Mouse (Mus musculus): ENCODE results near the gene Cyp2b19.
"Not testable (repeated sequence)": the region's sequence is repeated elsewhere in the genome, so short reads cannot be mapped to it uniquely, and the experiment has no call there.

Gene Cyp2b19

DNA sequence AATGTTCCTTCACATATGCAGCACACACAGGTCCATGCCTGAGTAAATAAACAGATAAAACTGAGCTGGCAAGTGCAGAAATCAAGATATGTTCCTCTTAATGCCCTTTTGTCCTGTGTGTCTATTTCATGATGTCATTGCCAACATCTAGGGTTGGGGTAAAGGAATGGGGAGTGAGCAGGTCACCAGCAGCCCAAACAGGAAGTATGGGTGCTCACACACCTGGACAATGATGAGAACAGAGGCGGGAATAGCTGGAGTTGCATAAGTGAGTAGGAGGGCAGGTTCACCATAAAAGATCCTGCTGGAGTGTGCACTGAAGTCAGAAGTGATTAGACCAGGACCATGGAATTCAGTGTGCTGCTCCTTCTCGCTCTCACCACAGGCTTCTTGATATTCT is at the start of gene Cyp2b19:
TSS of gene Cyp2b19 (plus strand) at position 301 of the 400 bp plus-strand sequence.
- no peak for DNase-seq (ENCODE audit: low spot score in 2 of 2)

DNA sequence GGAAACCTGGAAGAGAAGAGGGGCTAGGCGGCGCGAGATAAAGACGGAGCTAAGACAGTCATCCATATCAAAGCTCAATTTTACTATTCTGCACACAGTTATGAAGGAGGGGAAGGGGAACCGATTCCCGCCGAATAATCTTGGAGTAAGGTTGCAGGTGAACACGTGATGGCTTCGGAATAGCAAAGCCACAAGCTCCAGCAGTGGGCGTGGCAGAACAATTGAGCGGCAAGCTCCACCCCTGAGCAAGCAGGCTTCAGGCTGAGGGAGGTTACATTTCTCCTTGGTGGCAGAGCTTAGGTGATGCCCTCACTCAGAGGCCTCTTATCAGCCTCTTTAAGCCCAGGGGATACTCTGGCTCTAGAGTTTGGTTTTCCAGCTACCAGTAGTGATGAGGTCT is 45.9 kb upstream of the Cyp2b19 start:
- DNase-seq (ENCODE audit: low spot score in 2 of 2), result no peak

GRCm38 (mm10) chr7:26738940-26739339 is 18.0 kb upstream of the Cyp2b19 start:
- no peak for DNase-seq (ENCODE audit: low spot score in 2 of 2)

GRCm38 (mm10) chr7:26743948-26744347 is 13.0 kb upstream of the Cyp2b19 start:
- no peak for DNase-seq (ENCODE audit: low spot score in 2 of 2)

GRCm38 (mm10) chr7:26745486-26745885 is 11.5 kb upstream of the Cyp2b19 start:
- no peak for DNase-seq (ENCODE audit: low spot score in 2 of 2)

DNA sequence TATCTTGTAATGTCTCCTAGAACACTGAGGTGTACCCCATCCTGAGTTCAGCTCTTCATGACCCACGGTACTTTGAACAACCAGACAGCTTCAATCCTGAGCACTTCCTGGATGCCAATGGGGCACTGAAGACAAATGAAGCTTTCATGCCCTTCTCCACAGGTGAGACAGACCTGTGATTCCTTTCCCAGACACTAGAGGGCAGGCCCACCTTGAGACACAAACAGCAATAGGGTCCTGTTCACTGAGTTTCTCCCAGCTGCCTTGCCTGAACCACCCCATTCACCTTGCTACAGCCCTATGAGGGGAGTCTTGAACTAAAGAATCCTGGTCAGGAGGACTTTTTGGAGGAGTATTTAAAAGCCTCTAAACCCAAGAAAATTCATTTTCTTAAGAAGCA is 10.1 kb downstream of the Cyp2b19 start:
- DNase-seq (ENCODE audit: low spot score in 2 of 2), result peak in 1 of 2 experiments; percentile 52

DNA sequence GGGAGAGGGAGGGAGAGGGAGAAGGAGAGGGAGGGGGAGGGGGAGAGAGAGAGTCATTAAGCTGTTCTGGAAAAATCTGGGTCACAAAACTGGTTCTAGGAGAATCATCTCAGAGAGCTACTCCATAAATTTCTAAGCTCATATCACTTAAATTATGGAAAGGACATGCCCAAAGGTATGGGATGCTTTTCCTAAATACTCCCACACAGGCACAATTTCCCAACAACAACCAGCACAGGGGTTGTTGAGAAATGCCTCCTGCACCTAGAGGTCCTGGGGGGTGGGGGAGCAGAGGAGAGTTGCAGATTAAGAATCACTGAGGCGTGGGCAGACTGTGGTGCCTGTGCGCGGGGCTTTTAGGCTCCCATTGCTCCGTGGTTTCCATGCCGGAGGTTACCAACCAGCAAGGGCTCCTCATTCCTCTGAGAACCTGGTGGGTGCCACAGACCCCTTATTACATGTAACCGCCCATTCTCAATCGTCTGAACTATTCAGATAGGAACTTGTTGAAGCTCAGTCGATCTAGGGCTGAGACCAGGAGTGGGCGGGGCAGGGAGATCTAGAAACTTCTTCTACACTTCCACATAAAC is 13.0 kb downstream of the Cyp2b19 start:
- DNase-seq (ENCODE audit: low spot score in 2 of 2), result peak in 1 of 2 experiments; percentile 50

DNA sequence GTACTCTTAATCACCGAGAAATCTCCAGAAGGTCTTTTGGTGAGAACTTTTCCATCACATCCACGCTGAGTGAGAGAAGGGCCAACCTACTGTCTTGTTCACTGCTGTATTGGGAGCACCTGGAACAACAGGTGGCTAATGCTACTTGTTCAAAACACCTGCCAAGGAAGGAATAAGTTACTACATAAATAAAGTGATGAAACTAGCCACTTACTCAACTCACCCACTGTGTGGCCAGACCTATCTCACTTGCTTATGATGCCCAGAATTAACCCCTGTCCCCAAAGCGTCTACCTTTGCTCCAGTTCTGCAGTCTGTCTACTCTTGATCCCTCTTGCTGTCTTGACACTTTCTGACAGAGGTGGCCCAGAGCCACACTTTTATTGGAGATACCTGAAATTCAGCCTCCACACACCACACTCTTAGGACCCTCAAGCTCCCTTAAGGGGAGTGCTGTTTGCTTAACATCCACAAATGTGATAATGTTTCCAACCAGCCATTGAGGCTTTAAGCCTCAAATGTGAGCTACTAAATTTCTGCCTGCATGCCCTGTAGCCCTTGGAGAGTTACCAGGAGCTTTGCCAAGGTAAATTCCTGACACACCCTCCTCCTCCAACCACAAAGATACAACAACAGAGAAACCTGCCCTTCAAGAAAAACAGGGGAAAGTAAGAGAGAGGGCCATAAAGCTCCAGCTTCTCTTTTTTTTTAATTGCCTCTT is 16.1 kb downstream of the Cyp2b19 start:
- peak in 1 of 2 experiments; percentile 38 for DNase-seq (ENCODE audit: low spot score in 2 of 2)

DNA sequence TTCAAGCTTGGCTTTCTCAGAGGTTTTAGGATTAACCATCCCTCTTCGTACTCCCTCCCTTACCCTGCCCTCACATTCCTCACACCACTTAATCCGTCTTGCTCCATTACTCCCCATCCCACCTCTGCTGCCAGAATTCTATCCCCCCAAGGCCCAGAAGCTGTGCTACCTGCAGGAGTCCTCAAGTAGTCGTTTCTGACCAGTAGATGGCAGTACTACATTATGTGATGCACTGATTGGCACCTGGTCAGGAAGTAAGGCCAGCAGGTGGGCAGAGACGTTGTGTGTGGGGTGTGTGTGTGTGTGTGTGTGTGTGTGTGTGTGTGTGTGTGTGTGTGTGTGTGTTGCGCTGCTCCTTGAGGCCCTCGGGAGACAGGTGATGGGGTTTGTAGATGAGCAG is 18.9 kb downstream of the Cyp2b19 start:
- no peak for DNase-seq (ENCODE audit: low spot score in 2 of 2)

GRCm38 (mm10) chr7:26777806-26778205 is 20.9 kb downstream of the Cyp2b19 start:
- no peak for DNase-seq (ENCODE audit: low spot score in 2 of 2)

DNA sequence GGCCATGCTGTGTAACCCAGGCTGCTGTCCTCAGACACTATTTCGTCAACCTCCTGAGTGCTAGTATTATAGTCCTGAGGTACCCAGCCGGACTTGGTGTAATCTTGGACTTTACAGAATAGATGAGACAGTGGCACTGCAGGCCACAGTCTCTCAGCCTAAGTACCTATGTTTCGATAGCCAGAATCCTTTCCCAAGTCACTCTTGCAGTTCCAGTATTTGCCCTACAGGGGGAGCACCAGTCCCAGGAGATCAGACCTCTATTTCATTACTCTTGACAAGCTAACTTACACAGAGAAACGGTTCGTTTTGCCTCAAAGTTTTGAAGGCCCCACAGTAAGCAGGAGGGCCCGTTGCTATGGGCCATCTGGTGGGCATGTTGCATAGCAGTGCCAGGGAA is 21.5 kb downstream of the Cyp2b19 start:
- no peak for DNase-seq (ENCODE audit: low spot score in 2 of 2)

DNA sequence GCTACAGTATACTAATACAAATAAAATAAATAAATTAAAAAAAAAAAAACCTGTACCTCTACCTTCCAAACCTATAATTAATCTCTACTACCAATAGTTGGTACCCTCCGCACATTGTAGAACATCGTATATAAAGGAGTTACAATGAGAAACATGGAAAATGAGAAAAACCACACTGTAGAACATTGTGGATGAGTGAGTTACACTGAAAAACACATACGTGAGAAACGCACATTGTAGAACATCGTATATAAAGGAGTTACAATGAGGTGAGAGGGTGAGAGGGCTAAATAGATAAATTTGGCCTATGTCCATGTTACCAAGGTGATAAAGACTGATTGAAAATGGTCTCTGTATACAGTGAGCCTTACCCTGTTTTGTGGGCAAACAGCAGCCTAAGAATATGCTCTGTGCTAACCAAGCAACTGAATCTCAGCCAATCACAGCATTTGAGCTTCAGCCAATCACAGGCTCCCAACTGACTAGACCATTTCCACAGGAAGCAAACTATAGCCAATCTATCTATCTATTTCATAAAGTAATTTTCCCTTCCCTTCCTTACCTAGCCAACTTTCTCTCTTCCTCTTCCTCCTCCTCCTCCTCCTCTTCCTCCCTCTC is 23.0 kb downstream of the Cyp2b19 start:
- no peak for DNase-seq (ENCODE audit: low spot score in 2 of 2)

- no peak for DNase-seq (ENCODE audit: low spot score in 2 of 2)
These were observed 23.6 kb downstream of the Cyp2b19 start for GRCm38 (mm10) chr7:26780510-26780909.

DNA sequence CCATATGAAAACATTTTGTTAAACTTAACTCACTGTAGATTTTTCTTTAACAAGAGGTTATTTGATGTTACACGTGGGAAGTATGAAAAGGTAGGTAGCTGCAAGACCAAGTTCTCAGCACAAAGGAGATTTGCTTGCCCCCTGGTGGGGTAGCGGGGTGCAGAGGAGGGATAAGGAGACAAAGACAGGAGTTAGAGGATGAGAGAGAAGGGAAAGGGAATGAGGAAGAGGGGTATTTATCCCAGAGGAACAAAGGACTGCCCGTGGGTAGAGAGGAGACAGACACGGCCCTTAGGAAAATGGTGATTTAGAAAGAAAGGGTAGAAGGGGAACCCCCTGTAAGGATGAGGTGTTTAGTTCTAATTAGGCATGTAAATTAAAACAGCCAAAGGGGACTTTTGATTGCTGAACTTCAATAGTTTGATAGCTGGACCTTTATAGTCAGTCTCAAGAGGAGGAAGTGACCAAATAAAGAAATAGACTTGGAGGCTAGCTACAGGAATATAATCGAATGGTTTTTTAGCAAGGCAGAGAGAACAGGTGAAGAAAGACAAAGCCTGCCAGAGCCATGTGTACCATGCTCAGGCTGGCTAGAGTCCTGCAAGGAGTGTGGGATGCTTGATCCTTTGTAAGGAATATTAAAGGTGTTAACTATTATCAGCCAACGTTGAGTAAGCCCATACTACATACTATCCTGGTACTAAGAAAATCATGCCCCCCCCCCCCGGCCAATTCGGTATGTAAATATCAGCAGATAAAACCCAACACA is 24.2 kb downstream of the Cyp2b19 start:
- DNase-seq (ENCODE audit: low spot score in 2 of 2), result no peak

DNA sequence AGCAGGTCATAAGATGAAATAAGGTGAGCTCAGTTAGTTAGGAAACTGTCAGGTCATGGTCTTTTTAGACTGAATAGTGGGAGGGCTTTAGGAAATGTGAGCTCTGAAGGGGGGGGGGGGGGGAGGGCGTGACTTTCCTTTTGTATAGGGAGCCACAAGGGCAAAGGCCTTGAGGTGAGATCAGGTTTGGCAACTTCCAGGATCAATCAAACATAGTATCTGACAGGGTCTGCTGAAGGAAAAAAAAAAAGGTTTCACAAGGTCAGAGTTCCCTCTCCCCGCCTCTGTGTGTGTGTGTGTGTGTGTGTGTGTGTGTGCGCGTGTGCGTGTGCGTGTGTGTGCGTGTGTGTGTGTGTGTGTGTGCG is 24.8 kb downstream of the Cyp2b19 start:
- no peak for DNase-seq (ENCODE audit: low spot score in 2 of 2)

DNA sequence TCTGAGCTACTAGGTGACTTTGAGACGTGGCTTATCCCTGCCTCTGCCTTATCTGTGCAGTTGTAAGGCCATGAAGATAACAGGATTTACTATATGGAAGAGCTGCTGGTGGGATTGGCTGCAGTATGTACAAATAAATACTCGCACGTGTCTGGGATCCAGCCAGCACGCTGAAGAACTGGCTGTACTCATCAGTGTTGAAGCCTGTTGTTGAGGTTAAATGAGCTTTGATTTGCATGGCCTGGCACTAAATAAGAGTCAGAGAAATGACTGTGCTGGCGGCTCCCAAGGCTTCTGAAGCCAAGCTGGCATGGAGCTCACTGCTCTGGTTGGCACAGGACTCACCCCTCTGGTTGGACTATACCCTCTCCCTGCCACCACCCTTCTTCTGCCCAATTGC is 26.2 kb downstream of the Cyp2b19 start:
- DNase-seq (ENCODE audit: low spot score in 2 of 2), result no peak

- not testable (repeated sequence) for DNase-seq (ENCODE audit: low spot score in 2 of 2)
These were observed 29.1 kb downstream of the Cyp2b19 start for GRCm38 (mm10) chr7:26786013-26786412.

DNA sequence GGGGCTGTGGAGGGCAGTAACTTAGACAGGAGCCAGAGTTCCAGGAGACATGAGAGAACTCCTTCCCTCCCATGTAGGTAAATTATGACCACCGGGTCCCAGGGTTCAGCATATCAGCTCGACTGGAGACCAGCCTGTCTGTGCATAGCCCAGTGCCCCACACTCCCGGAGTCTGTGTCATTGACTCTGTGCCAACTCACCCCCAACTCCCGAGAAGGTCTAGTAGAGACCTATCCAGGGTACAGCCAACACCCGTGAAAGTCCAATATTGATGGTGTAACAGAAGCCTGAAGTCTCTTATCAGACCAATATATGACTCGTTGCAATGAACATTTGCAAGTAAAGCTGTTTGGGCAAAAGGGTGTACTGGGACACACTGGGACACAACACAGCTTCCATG is 33.0 kb downstream of the Cyp2b19 start:
- no peak for DNase-seq (ENCODE audit: low spot score in 2 of 2)

- no peak for DNase-seq (ENCODE audit: low spot score in 2 of 2)
These were observed 43.2 kb downstream of the Cyp2b19 start for GRCm38 (mm10) chr7:26800104-26800503.

- no peak for DNase-seq (ENCODE audit: low spot score in 2 of 2)
These were observed 44.1 kb downstream of the Cyp2b19 start for GRCm38 (mm10) chr7:26800996-26801395.

- DNase-seq (ENCODE audit: low spot score in 2 of 2), result no peak
These were observed 51.6 kb downstream of the Cyp2b19 start, which contains the start of gene Cyp2g1 for GRCm38 (mm10) chr7:26808592-26808991. Cyp2g1 (plus strand) TSS chr7:26808892.
